Mouse (Mus musculus) embryonic fibroblast, embryonic 13.5 days (primary cell): ENCODE measurements around the gene Slc9a1.

Experiments used
- CTCF ChIP-seq: IDR thresholded peaks from 2 replicates; pipeline ENCODE4 v1.5.1; 2011; ENCODE audit warnings: mild to moderate bottlenecking, control low read depth, low read length, moderate library complexity, borderline replicate concordance; ENCODE audit not compliant: insufficient read depth
- POLR2A ChIP-seq: IDR thresholded peaks from 2 replicates; pipeline ENCODE4 v1.6.1; 2011; ENCODE audit warnings: low read depth, mild to moderate bottlenecking, control low read depth, low read length, moderate library complexity

DNA sequence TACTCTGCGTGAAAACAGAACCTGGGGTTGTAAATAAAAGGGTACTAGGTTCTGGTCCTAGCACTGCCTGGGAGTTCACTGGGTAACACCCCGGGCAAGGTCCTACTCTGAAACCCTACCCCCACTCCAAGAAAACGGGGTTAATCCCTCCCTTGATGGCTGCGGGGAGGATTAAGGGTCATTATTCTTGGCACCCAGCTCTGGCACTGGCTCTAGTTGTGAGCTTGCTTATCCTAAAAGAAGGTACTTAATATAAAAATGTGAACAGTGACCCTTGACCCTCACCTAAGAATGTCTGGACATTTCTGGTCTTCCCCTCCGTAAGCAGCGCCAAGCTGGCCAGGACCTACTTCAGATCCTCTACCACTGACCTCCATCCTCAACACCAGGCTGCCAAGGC lies 36.2 kb upstream of the Slc9a1 start:
- no peak for TF ChIP-seq CTCF
- no peak for TF ChIP-seq POLR2A
